Mouse (Mus musculus) kidney, adult 10 weeks (tissue): Measurements from ENCODE around the gene Olfr114. TPM values are rescaled to one million over a fixed set of nuclear protein-coding genes. Genes with fewer than 3 reads are reported as not detected.

Source experiments
- polyA plus RNA-seq: library from polyadenylated mRNA; stranded (reverse); fragments of 350-450 nt; fragmentation: Illumina TruSeq; extraction: RNeasy Lipid Tissue Mini Kit (QIAGEN cat#74804); gene quantifications from one replicate; pipeline ENCODE4 v1.2.3, GENCODE M21; 2014; ENCODE audit warnings: low read depth, low replicate concordance

Gene Olfr114
- not detected for polyA plus RNA-seq

GRCm38 (mm10) chr17:37592643-37593042 lies at the start of gene Olfr114:
TSS of gene Olfr114 (minus strand) at chr17:37592743.

GRCm38 (mm10) chr17:37627009-37627408 lies 34.5 kb upstream of the Olfr114 start, which contains the start of the genes Olfr115 and Olfr116:
TSS of gene Olfr115 (minus strand) at chr17:37627109.
TSS of gene Olfr116 (minus strand) at chr17:37627199.

GRCm38 (mm10) chr17:37577563-37577962 lies 15.0 kb downstream of the Olfr114 start, which contains the start of gene Olfr113:
TSS of gene Olfr113 (minus strand) at chr17:37577663.

GRCm38 (mm10) chr17:37569351-37569750 lies 23.2 kb downstream of the Olfr114 start, which contains the start of gene Olfr112:
TSS of gene Olfr112 (minus strand) at chr17:37569451.

Other genes with a start within 250 kb of the Olfr114 start
- not detected for gene Olfr104-ps, start 233.2 kb downstream of the Olfr114 start, polyA plus RNA-seq
- gene Olfr105-ps, start 213.7 kb downstream of the Olfr114 start, polyA plus RNA-seq = not detected
- gene Olfr106-ps, start 202.3 kb downstream of the Olfr114 start, polyA plus RNA-seq = not detected
- not detected for gene Olfr107, start 193.5 kb downstream of the Olfr114 start, polyA plus RNA-seq
- not detected for gene Olfr108, start 147.3 kb downstream of the Olfr114 start, polyA plus RNA-seq
- gene Olfr109, start 133.8 kb downstream of the Olfr114 start, polyA plus RNA-seq = not detected
- gene H2-M2, start 109.2 kb downstream of the Olfr114 start, polyA plus RNA-seq = not detected
- gene Olfr110, start 100.3 kb downstream of the Olfr114 start, polyA plus RNA-seq = not detected
- not detected for gene Olfr111, start 84.7 kb downstream of the Olfr114 start, polyA plus RNA-seq
- not detected for gene Olfr112, start 23.3 kb downstream of the Olfr114 start, polyA plus RNA-seq
- gene Olfr113, start 15.1 kb downstream of the Olfr114 start, polyA plus RNA-seq = not detected
- gene Olfr115, start 34.4 kb upstream of the Olfr114 start, polyA plus RNA-seq = not detected
- not detected for gene Olfr116, start 34.5 kb upstream of the Olfr114 start, polyA plus RNA-seq
- gene Olfr117, start 71.0 kb upstream of the Olfr114 start, polyA plus RNA-seq = not detected
- not detected for gene Olfr118, start 74.2 kb upstream of the Olfr114 start, polyA plus RNA-seq
- gene Olfr119, start 103.8 kb upstream of the Olfr114 start, polyA plus RNA-seq = not detected
- not detected for gene Olfr120, start 129.1 kb upstream of the Olfr114 start, polyA plus RNA-seq
- not detected for gene Olfr121, start 156.1 kb upstream of the Olfr114 start, polyA plus RNA-seq
- not detected for gene Olfr122, start 175.9 kb upstream of the Olfr114 start, polyA plus RNA-seq
- not detected for gene Olfr123, start 200.8 kb upstream of the Olfr114 start, polyA plus RNA-seq
- not detected for gene Olfr124, start 207.1 kb upstream of the Olfr114 start, polyA plus RNA-seq
- not detected for gene Olfr125, start 240.2 kb upstream of the Olfr114 start, polyA plus RNA-seq